In genomic region chr9:101612971-101613370, GRCm38 (mm10) we compare ENCODE assay signal across 15 mouse cellular contexts.
DNase-seq lines count a peak whose midpoint lies in the region; ATAC-seq and TF ChIP-seq lines count a peak whose summit lies in the region.
"Had no signal": no experiment of that assay in that cellular context is flagged by ENCODE, and none has a peak within 500 bp of the region (broad histone marks: within the 10 kb centered on the region; RNA-seq: fewer than 3 reads in every experiment).

No protein-coding gene starts in this region.

- no peak for TF ChIP-seq EP300 in stomach, postnatal 0 days (optimal IDR thresholded peaks at IDR 0.05)

- no peak for TF ChIP-seq POLR2A in cerebellum, adult 2 months (IDR thresholded peaks at IDR 0.05; ENCODE audit: borderline replicate concordance, insufficient read depth, low read length)

- H3K9ac ChIP-seq in intestine, embryonic 14.5 days (ENCODE audit: low read length): no peak overlapping the region
- no peak overlapping the region for H3K9ac ChIP-seq in intestine, embryonic 15.5 days
- no peak overlapping the region for H3K9ac ChIP-seq in stomach, embryonic 14.5 days (replicated peaks; ENCODE audit: low read depth, low read length)
- no peak overlapping the region for H3K9ac ChIP-seq in stomach, postnatal 0 days (ENCODE audit: low read length)
- H3K9ac ChIP-seq in forebrain, embryonic 11.5 days (ENCODE audit: low read length): no peak overlapping the region
- H3K9ac ChIP-seq: heart, embryonic 15.5 days; hindbrain, embryonic 13.5 days had no signal

- no peaks in the 10 kb centered on the region for H3K27me3 ChIP-seq in cerebellum, adult 2 months (ENCODE audit: control insufficient read depth, insufficient read depth, low read length)
- H3K27me3 ChIP-seq in intestine, embryonic 14.5 days (replicated peaks; ENCODE audit: control insufficient read depth, insufficient read depth, low read length): no peaks in the 10 kb centered on the region
- H3K27me3 ChIP-seq in intestine, embryonic 15.5 days (replicated peaks): no peaks in the 10 kb centered on the region
- H3K27me3 ChIP-seq in stomach, embryonic 14.5 days (ENCODE audit: control insufficient read depth, insufficient read depth, low read length): no peaks in the 10 kb centered on the region
- H3K27me3 ChIP-seq in stomach, postnatal 0 days (ENCODE audit: control insufficient read depth, insufficient read depth, low read length): no peaks in the 10 kb centered on the region
- no peaks in the 10 kb centered on the region for H3K27me3 ChIP-seq in forebrain, embryonic 11.5 days (ENCODE audit: control insufficient read depth, insufficient read depth, low read length)
- H3K27me3 ChIP-seq: heart, embryonic 15.5 days had no signal

- no peak overlapping the region for H3K4me2 ChIP-seq in intestine, embryonic 14.5 days (ENCODE audit: low read length)
- H3K4me2 ChIP-seq in intestine, embryonic 15.5 days (replicated peaks): no peak overlapping the region
- H3K4me2 ChIP-seq in stomach, embryonic 14.5 days (replicated peaks; ENCODE audit: low read depth, low read length): no peak overlapping the region
- no peak overlapping the region for H3K4me2 ChIP-seq in stomach, postnatal 0 days (replicated peaks; ENCODE audit: low read depth)
- no peak overlapping the region for H3K4me2 ChIP-seq in forebrain, embryonic 11.5 days (ENCODE audit: low read depth, low read length, severe bottlenecking)
- H3K4me2 ChIP-seq: heart, embryonic 15.5 days; hindbrain, embryonic 13.5 days had no signal

- DNase-seq in cerebellum, adult 2 months: peak; percentile 24 to 30
- DNase-seq in cerebellum, postnatal 25 days: no peak
- DNase-seq in intestine, embryonic 14.5 days (ENCODE audit: low spot score): no peak
- no peak for DNase-seq in stomach, postnatal 0 days (ENCODE audit: low spot score)
- no peak for DNase-seq in forebrain, embryonic 11.5 days (ENCODE audit: low spot score)
- DNase-seq: adrenal gland, postnatal 10 days; kidney, adult 11 months had no signal

- H3K4me1 ChIP-seq in cerebellum, adult 2 months (ENCODE audit: control insufficient read depth, insufficient read depth, low read length): peaks cover 37% of the 10 kb centered on the region
- H3K4me1 ChIP-seq in intestine, embryonic 14.5 days (replicated peaks; ENCODE audit: control insufficient read depth, insufficient read depth, low read length): peaks cover 22% of the 10 kb centered on the region; the same call in 1 of the 2 replicates
- peaks cover 12% of the 10 kb centered on the region for H3K4me1 ChIP-seq in intestine, embryonic 15.5 days (replicated peaks)
- H3K4me1 ChIP-seq in stomach, embryonic 14.5 days (ENCODE audit: control insufficient read depth, insufficient read depth, low read length): peaks cover 3% of the 10 kb centered on the region; the same call in 1 of the 2 replicates
- no peaks in the 10 kb centered on the region for H3K4me1 ChIP-seq in stomach, postnatal 0 days (replicated peaks; ENCODE audit: control insufficient read depth, insufficient read depth)
- no peaks in the 10 kb centered on the region for H3K4me1 ChIP-seq in forebrain, embryonic 11.5 days (replicated peaks; ENCODE audit: control insufficient read depth, insufficient read depth, low read length)
- H3K4me1 ChIP-seq: embryonic facial prominence, embryonic 10.5 days; hindbrain, embryonic 13.5 days had no signal

- ATAC-seq in intestine, embryonic 14.5 days (replicated peaks; ENCODE audit: low FRiP score, low TSS enrichment, low read depth): no peak
- no peak for ATAC-seq in intestine, embryonic 15.5 days
- ATAC-seq in stomach, embryonic 14.5 days (ENCODE audit: insufficient number of reproducible peaks, insufficient read depth, low FRiP score, low read depth): no peak
- ATAC-seq in stomach, postnatal 0 days (ENCODE audit: low FRiP score, low TSS enrichment): no peak
- ATAC-seq in forebrain, embryonic 11.5 days (replicated peaks; ENCODE audit: low FRiP score): no peak
- ATAC-seq: forebrain, embryonic 14.5 days; hindbrain, postnatal 0 days had no signal

- H3K27ac ChIP-seq in cerebellum, adult 2 months (ENCODE audit: insufficient read depth, low read length): no peak overlapping the region
- peak overlapping the region; percentile 18; the same call in 1 of the 2 replicates for H3K27ac ChIP-seq in intestine, embryonic 14.5 days (ENCODE audit: low read depth)
- H3K27ac ChIP-seq in intestine, embryonic 15.5 days: no peak overlapping the region
- peak overlapping the region; percentile 41; the same call in 1 of the 2 replicates for H3K27ac ChIP-seq in stomach, embryonic 14.5 days (ENCODE audit: low read length)
- H3K27ac ChIP-seq in stomach, postnatal 0 days (replicated peaks): no peak overlapping the region
- H3K27ac ChIP-seq in forebrain, embryonic 11.5 days (ENCODE audit: low read depth, low read length): no peak overlapping the region
- H3K27ac ChIP-seq: embryonic facial prominence, embryonic 10.5 days; heart, embryonic 10.5 days; heart, embryonic 15.5 days; hindbrain, embryonic 13.5 days had no signal

- TF ChIP-seq CTCF in cerebellum, adult 2 months (IDR thresholded peaks at IDR 0.05; ENCODE audit: borderline replicate concordance, insufficient read depth, low read depth, low read length): no peak
- no peak for TF ChIP-seq CTCF in stomach, postnatal 0 days (IDR thresholded peaks at IDR 0.05; ENCODE audit: low read depth)

- 58% methylated on average over 5 of the region's 5 CpGs for WGBS in cerebellum, adult 2 months
- WGBS in intestine, embryonic 14.5 days: 78% methylated on average over 5 of the region's 5 CpGs
- WGBS in intestine, embryonic 15.5 days: 80% methylated on average over 5 of the region's 5 CpGs
- 79% methylated on average over 5 of the region's 5 CpGs for WGBS in stomach, embryonic 14.5 days
- 76% methylated on average over 5 of the region's 5 CpGs for WGBS in stomach, postnatal 0 days
- 85% methylated on average over 5 of the region's 5 CpGs for WGBS in forebrain, embryonic 11.5 days

- H3K4me3 ChIP-seq in cerebellum, adult 2 months (replicated peaks; ENCODE audit: insufficient read depth, low read depth, low read length): no peak overlapping the region
- no peak overlapping the region for H3K4me3 ChIP-seq in intestine, embryonic 14.5 days (ENCODE audit: low read depth, low read length)
- H3K4me3 ChIP-seq in intestine, embryonic 15.5 days (replicated peaks): no peak overlapping the region
- H3K4me3 ChIP-seq in stomach, embryonic 14.5 days (ENCODE audit: low read depth, low read length): no peak overlapping the region
- no peak overlapping the region for H3K4me3 ChIP-seq in stomach, postnatal 0 days (ENCODE audit: low read depth, low read length)
- no peak overlapping the region for H3K4me3 ChIP-seq in forebrain, embryonic 11.5 days (ENCODE audit: low read depth, low read length)
- H3K4me3 ChIP-seq: embryonic facial prominence, embryonic 10.5 days; heart, embryonic 10.5 days; heart, embryonic 15.5 days; hindbrain, embryonic 13.5 days had no signal

- H3K36me3 ChIP-seq in intestine, embryonic 14.5 days (ENCODE audit: control insufficient read depth, insufficient read depth, low read length): no peaks in the 10 kb centered on the region
- H3K36me3 ChIP-seq in intestine, embryonic 15.5 days: no peaks in the 10 kb centered on the region
- H3K36me3 ChIP-seq in stomach, embryonic 14.5 days (ENCODE audit: control insufficient read depth, insufficient read depth, low read length): no peaks in the 10 kb centered on the region
- H3K36me3 ChIP-seq in stomach, postnatal 0 days (ENCODE audit: control insufficient read depth, insufficient read depth, low read length): no peaks in the 10 kb centered on the region
- H3K36me3 ChIP-seq in forebrain, embryonic 11.5 days (ENCODE audit: control insufficient read depth, insufficient read depth, low read length): no peaks in the 10 kb centered on the region
- H3K36me3 ChIP-seq: embryonic facial prominence, embryonic 10.5 days; heart, embryonic 10.5 days; heart, embryonic 15.5 days; hindbrain, embryonic 13.5 days had no signal

- no peaks in the 10 kb centered on the region for H3K9me3 ChIP-seq in intestine, embryonic 14.5 days (ENCODE audit: control insufficient read depth, low read length)
- H3K9me3 ChIP-seq in intestine, embryonic 15.5 days: no peaks in the 10 kb centered on the region
- H3K9me3 ChIP-seq in stomach, embryonic 14.5 days (ENCODE audit: control insufficient read depth, low read depth, low read length): no peaks in the 10 kb centered on the region
- no peaks in the 10 kb centered on the region for H3K9me3 ChIP-seq in stomach, postnatal 0 days (ENCODE audit: control insufficient read depth, low read length)
- H3K9me3 ChIP-seq in forebrain, embryonic 11.5 days (ENCODE audit: control insufficient read depth, low read length): no peaks in the 10 kb centered on the region
- H3K9me3 ChIP-seq: embryonic facial prominence, embryonic 10.5 days; heart, embryonic 10.5 days; heart, embryonic 15.5 days; hindbrain, embryonic 13.5 days had no signal

Comparison
In these comparisons a context has a peak if more than half of its experiments do, and no peak if none do; other contexts are left out.
1. DNase-seq: peak in cerebellum, adult 2 months (2 of 2); none in cerebellum, postnatal 25 days (0 of 2), intestine, embryonic 14.5 days (single experiment), stomach, postnatal 0 days (single experiment) and forebrain, embryonic 11.5 days (single experiment).
2. H3K27ac ChIP-seq: peak in intestine, embryonic 14.5 days (single experiment) and stomach, embryonic 14.5 days (single experiment); none in cerebellum, adult 2 months (single experiment), intestine, embryonic 15.5 days (single experiment), stomach, postnatal 0 days (single experiment) and forebrain, embryonic 11.5 days (single experiment).